Mouse (Mus musculus): Measurements from ENCODE around the gene Papola. TPM values are rescaled to one million over a fixed set of nuclear protein-coding genes. Genes with fewer than 3 reads are reported as not detected.

The Papola gene
- 181 and 197 TPM in 2 replicates for polyA plus RNA-seq (2014; fragmentation: Nextera tagmentation; extraction: Ambion mirVana)

DNA sequence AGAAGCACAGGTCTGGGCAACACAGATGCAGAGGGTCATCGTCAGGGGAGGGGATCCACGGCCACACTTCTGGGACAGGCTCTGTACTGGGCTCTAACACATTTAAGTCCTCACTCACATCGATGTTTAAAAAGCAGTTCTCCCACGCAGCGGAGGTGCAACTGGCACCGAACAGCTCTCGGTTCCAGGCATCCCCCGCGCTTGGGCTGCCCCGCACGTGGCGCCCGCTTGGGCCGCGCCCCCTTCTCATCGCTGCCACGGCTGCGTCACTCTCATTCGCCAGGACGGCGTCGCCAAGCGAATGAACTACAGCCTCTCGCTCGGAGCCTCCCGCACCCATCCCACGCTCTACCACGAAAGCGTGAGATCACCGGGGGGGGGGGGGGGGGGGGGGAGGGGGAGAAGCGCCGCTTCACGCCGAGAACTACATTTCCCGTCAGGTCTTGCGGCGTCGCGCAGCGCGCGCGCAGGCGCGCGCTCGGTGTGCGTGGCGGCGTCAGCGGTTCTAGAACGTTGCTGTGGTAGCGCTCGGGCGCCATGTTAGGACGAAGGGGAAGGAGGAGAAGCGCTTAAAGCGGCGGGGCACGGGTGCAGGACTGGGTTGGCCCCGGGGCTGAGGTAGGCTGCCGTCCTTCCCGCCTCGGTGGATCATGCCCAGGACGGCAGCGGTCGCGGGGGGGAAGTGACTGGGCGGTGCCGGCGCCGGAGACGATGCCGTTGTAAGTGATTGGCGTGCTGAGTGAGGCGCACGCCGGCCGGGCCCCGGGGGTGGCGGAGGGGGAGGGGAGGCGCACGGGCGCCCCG, at the start of gene Papola:
Papola (plus strand) TSS at position 499 of the 804 bp plus-strand sequence.
- WGBS = under 1% methylated on average over 57 of the region's 85 CpGs
- no peaks in the 10 kb centered on the region for H3K27me3 ChIP-seq (ENCODE audit: control insufficient read depth, insufficient read depth, low read length)

DNA sequence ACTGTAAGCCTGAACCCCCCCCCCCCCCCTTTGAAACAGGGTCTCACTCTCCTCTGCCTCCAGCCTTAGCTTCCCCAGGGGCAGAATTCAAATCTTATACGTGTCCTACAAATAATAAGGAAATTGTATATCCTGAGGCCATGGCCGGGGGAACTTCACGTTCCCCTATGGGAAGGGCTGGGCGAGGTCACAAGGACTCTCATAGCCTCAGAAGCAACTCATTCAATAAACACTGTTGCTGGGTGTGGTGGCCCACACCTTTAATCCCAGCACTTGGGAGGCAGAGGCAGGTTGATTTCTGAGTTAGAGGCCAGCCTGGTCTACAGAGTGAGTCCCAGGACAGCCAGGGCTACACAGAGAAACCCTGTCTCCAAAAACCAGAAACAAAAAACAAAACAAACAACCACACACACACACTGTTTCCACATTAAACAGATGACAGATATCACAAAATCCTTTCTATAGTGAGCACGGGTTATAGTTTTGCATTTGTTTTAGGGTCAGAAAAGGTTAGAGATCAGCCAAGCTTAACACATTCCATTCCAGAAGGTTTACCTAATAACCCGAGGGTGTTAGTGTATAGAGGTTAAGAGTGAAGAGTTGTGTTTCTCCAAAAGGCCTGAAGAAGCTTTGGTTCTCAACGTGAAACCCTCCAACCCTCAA, 49.1 kb upstream of the Papola start:
- Histone ChIP-seq H3K27ac (ENCODE audit: low read depth, low read length) (no peak overlapping the region), H3K9ac (ENCODE audit: low read depth, low read length) (no peak overlapping the region), H3K27me3 (ENCODE audit: control insufficient read depth, insufficient read depth, low read length) (no peaks in the 10 kb centered on the region), H3K4me3 (ENCODE audit: low read length) (no peak overlapping the region), H3K9me3 (ENCODE audit: control insufficient read depth, low read length) (no peaks in the 10 kb centered on the region), H3K36me3 (ENCODE audit: control insufficient read depth, insufficient read depth, low read length) (no peaks in the 10 kb centered on the region), H3K4me1 (ENCODE audit: control insufficient read depth, insufficient read depth, low read length) (no peaks in the 10 kb centered on the region), H3K4me2 (replicated peaks; ENCODE audit: low read depth, low read length) (no peak overlapping the region)
- no peak for ATAC-seq (ENCODE audit: low FRiP score, low TSS enrichment)
- 67% methylated on average over 7 of the region's 7 CpGs for WGBS

More for the DNA sequence above, at the start of gene Papola:
- Histone ChIP-seq H3K4me2 (replicated peaks; ENCODE audit: low read depth, low read length) (peak within 1 kb of the TSS; percentile 79), H3K9ac (ENCODE audit: low read depth, low read length) (peak within 1 kb of the TSS; percentile 84), H3K36me3 (ENCODE audit: control insufficient read depth, insufficient read depth, low read length) (no peaks in the 10 kb centered on the region), H3K9me3 (ENCODE audit: control insufficient read depth, low read length) (no peaks in the 10 kb centered on the region), H3K4me1 (ENCODE audit: control insufficient read depth, insufficient read depth, low read length) (peaks cover 13% of the 10 kb centered on the region), H3K4me3 (ENCODE audit: low read length) (peak within 1 kb of the TSS; percentile 63), H3K27ac (ENCODE audit: low read depth, low read length) (peak within 1 kb of the TSS; percentile 92)
- ATAC-seq (ENCODE audit: low FRiP score, low TSS enrichment) = peak; percentile 95

DNA sequence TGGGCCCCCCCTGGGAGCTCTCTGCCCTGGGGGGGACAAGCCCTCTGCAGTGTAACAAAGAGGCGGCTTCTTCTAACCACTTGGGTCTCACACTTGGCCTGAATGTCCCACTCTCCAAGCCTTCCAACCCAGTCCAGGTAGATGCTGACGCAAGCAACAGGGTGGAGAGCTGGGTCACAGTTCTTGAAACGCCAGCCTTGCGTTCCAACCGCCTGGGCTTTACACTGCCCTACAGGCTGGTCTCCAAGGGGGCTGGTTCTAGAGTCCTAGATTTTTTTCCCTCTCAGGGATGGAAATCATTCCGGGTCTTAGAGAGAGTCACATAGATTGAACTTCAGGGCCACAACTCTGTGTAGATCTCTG, 48.6 kb upstream of the Papola start:
- Histone ChIP-seq H3K27me3 (ENCODE audit: control insufficient read depth, insufficient read depth, low read length) (no peaks in the 10 kb centered on the region), H3K4me1 (ENCODE audit: control insufficient read depth, insufficient read depth, low read length) (no peaks in the 10 kb centered on the region), H3K4me2 (replicated peaks; ENCODE audit: low read depth, low read length) (no peak overlapping the region), H3K27ac (ENCODE audit: low read depth, low read length) (no peak overlapping the region), H3K36me3 (ENCODE audit: control insufficient read depth, insufficient read depth, low read length) (no peaks in the 10 kb centered on the region), H3K9ac (ENCODE audit: low read depth, low read length) (no peak overlapping the region), H3K4me3 (ENCODE audit: low read length) (no peak overlapping the region), H3K9me3 (ENCODE audit: control insufficient read depth, low read length) (no peaks in the 10 kb centered on the region)
- no peak for ATAC-seq (ENCODE audit: low FRiP score, low TSS enrichment)
- 86% methylated on average over 6 of the region's 6 CpGs for WGBS

DNA sequence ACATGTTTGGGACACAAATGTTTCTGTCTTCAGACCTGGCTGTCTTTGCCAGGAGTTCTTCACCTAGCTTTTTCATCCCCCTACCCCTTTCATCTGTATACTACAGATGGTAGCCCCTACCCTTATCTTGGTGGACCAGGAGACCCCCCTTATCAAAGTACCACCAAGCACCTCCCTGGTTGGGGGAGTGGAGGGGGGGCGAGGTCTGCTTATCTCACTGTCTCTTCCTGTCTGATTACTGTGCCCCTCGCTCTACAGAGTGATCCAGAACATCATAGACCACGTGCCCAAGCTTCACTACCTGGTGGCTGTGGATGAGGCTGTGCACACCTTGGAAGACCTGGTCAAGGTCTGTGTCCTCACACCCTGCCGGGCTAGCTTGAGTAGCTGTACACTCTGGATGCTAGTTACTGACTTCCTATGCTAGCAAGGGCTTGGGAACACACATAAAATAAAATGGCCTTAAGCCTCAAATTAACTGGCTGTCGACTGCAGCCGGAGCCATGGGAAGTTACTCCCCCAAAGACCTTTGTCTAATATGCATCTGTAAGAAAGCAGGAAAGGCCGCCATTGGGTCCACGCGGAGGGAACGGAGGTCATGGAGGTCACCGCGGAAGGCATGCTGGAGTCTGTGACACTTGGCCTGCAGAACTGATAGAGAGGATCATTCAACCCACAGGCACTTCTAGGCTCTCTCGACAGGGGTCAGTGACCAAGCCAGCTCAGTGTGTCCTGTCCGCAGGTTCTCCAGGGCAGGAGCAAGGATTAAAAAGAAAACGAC, 46.0 kb upstream of the Papola start:
- Histone ChIP-seq H3K9me3 (ENCODE audit: control insufficient read depth, low read length) (no peaks in the 10 kb centered on the region), H3K27ac (ENCODE audit: low read depth, low read length) (no peak overlapping the region), H3K27me3 (ENCODE audit: control insufficient read depth, insufficient read depth, low read length) (no peaks in the 10 kb centered on the region), H3K36me3 (ENCODE audit: control insufficient read depth, insufficient read depth, low read length) (no peaks in the 10 kb centered on the region), H3K4me1 (ENCODE audit: control insufficient read depth, insufficient read depth, low read length) (no peaks in the 10 kb centered on the region), H3K4me3 (ENCODE audit: low read length) (no peak overlapping the region), H3K4me2 (replicated peaks; ENCODE audit: low read depth, low read length) (no peak overlapping the region), H3K9ac (ENCODE audit: low read depth, low read length) (no peak overlapping the region)
- 51% methylated on average over 15 of the region's 15 CpGs for WGBS
- ATAC-seq (ENCODE audit: low FRiP score, low TSS enrichment) = no peak

DNA sequence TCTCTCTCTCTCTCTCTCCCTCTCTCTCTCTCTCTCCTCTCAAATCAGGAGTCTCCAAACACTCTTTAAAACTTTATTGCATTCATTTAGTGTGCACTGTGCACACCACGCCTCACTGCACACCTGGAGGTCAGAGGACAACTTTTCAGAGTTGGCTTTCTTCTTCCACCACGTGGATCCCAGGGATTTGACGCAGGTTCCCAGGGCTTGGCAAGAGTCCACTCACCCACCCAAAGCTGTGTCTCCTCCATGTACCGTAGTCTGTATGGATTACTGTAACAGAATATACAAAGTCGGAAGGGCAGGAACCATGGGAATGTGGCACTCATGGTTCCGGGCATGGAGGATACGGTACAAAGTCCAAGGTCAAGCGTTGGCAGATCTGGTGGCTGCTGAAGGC, 44.8 kb upstream of the Papola start:
- Histone ChIP-seq H3K4me1 (ENCODE audit: control insufficient read depth, insufficient read depth, low read length) (no peaks in the 10 kb centered on the region), H3K27me3 (ENCODE audit: control insufficient read depth, insufficient read depth, low read length) (no peaks in the 10 kb centered on the region), H3K36me3 (ENCODE audit: control insufficient read depth, insufficient read depth, low read length) (no peaks in the 10 kb centered on the region), H3K27ac (ENCODE audit: low read depth, low read length) (no peak overlapping the region), H3K4me2 (replicated peaks; ENCODE audit: low read depth, low read length) (no peak overlapping the region), H3K4me3 (ENCODE audit: low read length) (no peak overlapping the region), H3K9me3 (ENCODE audit: control insufficient read depth, low read length) (no peaks in the 10 kb centered on the region), H3K9ac (ENCODE audit: low read depth, low read length) (no peak overlapping the region)
- ATAC-seq (ENCODE audit: low FRiP score, low TSS enrichment) = no peak
- WGBS = 83% methylated on average over 8 of the region's 8 CpGs

DNA sequence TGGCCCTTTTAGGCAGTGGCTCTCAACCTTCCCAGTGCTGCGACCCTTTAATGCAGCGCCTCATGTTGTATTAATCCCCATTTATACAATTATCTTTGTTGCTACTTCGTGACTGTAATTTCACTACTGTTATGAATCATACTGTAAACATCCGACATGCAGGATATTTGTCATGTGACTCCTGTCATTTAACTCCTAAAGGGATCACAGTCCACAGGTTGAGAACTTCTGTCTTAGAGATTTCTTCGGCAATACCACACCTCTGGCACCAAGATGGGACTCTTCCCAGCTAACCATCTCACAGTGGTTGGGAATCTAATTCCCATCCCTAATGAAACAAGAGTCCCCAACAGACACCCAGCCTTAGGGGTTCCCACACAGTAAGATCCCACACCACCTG, 36.4 kb upstream of the Papola start:
- no peak overlapping the region for H3K4me2 ChIP-seq (replicated peaks; ENCODE audit: low read depth, low read length)
- H3K9me3 ChIP-seq (ENCODE audit: control insufficient read depth, low read length) = no peaks in the 10 kb centered on the region; the same call in 1 of the 2 replicates
- H3K4me3 ChIP-seq (ENCODE audit: low read length) = no peak overlapping the region
- ATAC-seq (ENCODE audit: low FRiP score, low TSS enrichment) = no peak
- no peaks in the 10 kb centered on the region for H3K4me1 ChIP-seq (ENCODE audit: control insufficient read depth, insufficient read depth, low read length)
- 82% methylated on average over 5 of the region's 5 CpGs for WGBS
- H3K36me3 ChIP-seq (ENCODE audit: control insufficient read depth, insufficient read depth, low read length) = no peaks in the 10 kb centered on the region
- H3K9ac ChIP-seq (ENCODE audit: low read depth, low read length) = no peak overlapping the region
- H3K27ac ChIP-seq (ENCODE audit: low read depth, low read length) = no peak overlapping the region
- H3K27me3 ChIP-seq (ENCODE audit: control insufficient read depth, insufficient read depth, low read length) = no peaks in the 10 kb centered on the region; the same call in 1 of the 2 replicates

DNA sequence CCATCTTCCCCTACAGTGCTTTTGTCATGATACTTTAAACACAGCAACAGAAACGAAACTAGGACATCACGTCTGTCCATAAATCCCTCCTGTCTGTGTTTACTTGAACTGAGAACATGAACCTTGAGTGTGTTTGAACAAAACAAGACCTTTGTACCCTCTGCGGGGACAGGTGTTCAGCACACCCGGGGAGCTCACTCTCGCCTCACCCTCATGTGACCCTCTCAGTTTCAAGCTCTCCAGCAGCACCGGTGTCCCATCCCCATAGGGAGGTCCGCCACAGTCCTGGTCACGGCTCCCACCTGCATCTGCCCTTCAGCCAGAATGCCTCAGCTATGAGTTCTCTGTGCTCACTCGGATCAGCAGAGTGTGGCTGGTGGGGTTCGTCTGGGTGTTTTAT, 30.7 kb upstream of the Papola start:
- Histone ChIP-seq H3K27ac (ENCODE audit: low read depth, low read length) (no peak overlapping the region), H3K4me3 (ENCODE audit: low read length) (no peak overlapping the region), H3K36me3 (ENCODE audit: control insufficient read depth, insufficient read depth, low read length) (no peaks in the 10 kb centered on the region), H3K27me3 (ENCODE audit: control insufficient read depth, insufficient read depth, low read length) (no peaks in the 10 kb centered on the region), H3K4me1 (ENCODE audit: control insufficient read depth, insufficient read depth, low read length) (no peaks in the 10 kb centered on the region), H3K9ac (ENCODE audit: low read depth, low read length) (no peak overlapping the region), H3K4me2 (replicated peaks; ENCODE audit: low read depth, low read length) (no peak overlapping the region), H3K9me3 (ENCODE audit: control insufficient read depth, low read length) (no peaks in the 10 kb centered on the region)
- 60% methylated on average over 10 of the region's 10 CpGs for WGBS
- peak; percentile 55; the same call in 1 of the 2 replicates for ATAC-seq (ENCODE audit: low FRiP score, low TSS enrichment)

DNA sequence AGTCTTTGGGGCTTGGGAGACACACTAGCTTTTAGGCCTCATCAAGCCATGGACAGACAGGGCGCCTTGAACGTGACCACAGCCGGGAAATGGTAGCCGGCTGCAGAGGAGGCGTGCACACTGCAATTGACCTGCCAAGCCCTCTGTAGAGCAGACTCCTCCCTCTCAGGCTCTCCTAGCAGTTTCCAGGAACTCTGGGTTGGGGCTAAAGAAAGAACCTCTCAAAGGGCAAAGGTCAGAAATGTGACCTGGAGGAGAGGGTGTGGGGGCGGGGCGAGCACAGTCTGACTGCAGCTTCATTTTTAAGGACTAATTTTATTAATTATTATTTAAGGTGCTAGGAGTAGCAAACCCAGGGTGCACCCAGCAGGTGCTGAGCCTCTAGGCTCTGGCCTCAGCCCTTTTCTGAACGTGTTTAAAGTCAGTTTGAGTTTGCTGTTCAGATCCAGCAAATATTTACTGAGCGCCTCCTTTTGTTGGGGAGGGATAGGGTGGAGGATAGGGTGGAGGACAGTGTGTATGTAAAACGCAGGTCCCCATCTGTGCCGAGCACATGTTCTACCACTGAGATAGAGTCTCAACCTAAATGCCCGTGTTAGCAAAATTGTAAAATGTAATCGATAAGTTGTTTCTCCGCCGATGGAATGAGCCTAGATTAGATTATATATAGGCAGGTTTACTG, 26.5 kb upstream of the Papola start:
- ATAC-seq (ENCODE audit: low FRiP score, low TSS enrichment) = peak; percentile 68; the same call in 1 of the 2 replicates
- Histone ChIP-seq H3K4me2 (replicated peaks; ENCODE audit: low read depth, low read length) (no peak overlapping the region), H3K36me3 (ENCODE audit: control insufficient read depth, insufficient read depth, low read length) (no peaks in the 10 kb centered on the region), H3K9me3 (ENCODE audit: control insufficient read depth, low read length) (no peaks in the 10 kb centered on the region), H3K27ac (ENCODE audit: low read depth, low read length) (no peak overlapping the region), H3K27me3 (ENCODE audit: control insufficient read depth, insufficient read depth, low read length) (no peaks in the 10 kb centered on the region), H3K4me3 (ENCODE audit: low read length) (no peak overlapping the region), H3K9ac (ENCODE audit: low read depth, low read length) (no peak overlapping the region), H3K4me1 (ENCODE audit: control insufficient read depth, insufficient read depth, low read length) (no peaks in the 10 kb centered on the region)
- 47% methylated on average over 15 of the region's 15 CpGs for WGBS

Data from kidney, embryonic 14.5 days (tissue).